Mouse (Mus musculus) ES-E14 (cell line): ENCODE data around the gene Aldh1a3. TPM values are rescaled to one million over a fixed set of nuclear protein-coding genes. Genes with fewer than 3 reads are reported as not detected.

Experiments used
- DNase-seq: peaks from one replicate; pipeline ENCODE4 v3.0.0-alpha.2; 2013; ENCODE audit warnings: low read depth, low spot score
- H3K27ac ChIP-seq: 2 replicates; pipeline ENCODE4 v1.5.1; 2012; ENCODE audit warnings: low read depth, mild to moderate bottlenecking, low read length, moderate library complexity, mixed read lengths; ENCODE audit not compliant: poor library complexity, insufficient read depth, severe bottlenecking
- H3K36me3 ChIP-seq: 2 replicates; pipeline ENCODE4 v1.6.1; 2012; ENCODE audit warnings: mild to moderate bottlenecking, low read length, moderate library complexity, mixed read lengths; ENCODE audit not compliant: control insufficient read depth, poor library complexity, insufficient read depth, severe bottlenecking
- H3K4me1 ChIP-seq, 2 experiments: fragments of 150-350 bp in 1 of 2; sonication (generic) in 1 of 2; 2 replicates each; pipeline ENCODE4 v1.6.1; 2012; ENCODE audit warnings: low read length in 2 of 2, mild to moderate bottlenecking in 1 of 2, mixed read lengths in 1 of 2; ENCODE audit not compliant: control insufficient read depth in 2 of 2, insufficient read depth in 2 of 2, poor library complexity in 1 of 2
- H3K4me3 ChIP-seq, 2 experiments: fragments of 150-350 bp in 1 of 2; sonication (generic) in 1 of 2; 2 replicates each; pipeline ENCODE4 v1.5.1; 2012; ENCODE audit warnings: low read length in 2 of 2, low read depth in 1 of 2, mild to moderate bottlenecking in 1 of 2, mixed read lengths in 1 of 2; ENCODE audit not compliant: insufficient read depth in 1 of 2, poor library complexity in 1 of 2, severe bottlenecking in 1 of 2
- H3K9ac ChIP-seq: 2 replicates; pipeline ENCODE4 v1.6.1; 2012; ENCODE audit warnings: low read depth, mild to moderate bottlenecking, low read length, mixed read lengths; ENCODE audit not compliant: poor library complexity, insufficient read depth, severe bottlenecking
- H3K9me3 ChIP-seq: fragments of 150-350 bp; sonication (generic); 2 replicates; pipeline ENCODE4 v1.6.1; 2012; ENCODE audit warnings: low read depth, mild to moderate bottlenecking, low read length; ENCODE audit not compliant: control insufficient read depth, insufficient read depth
- CHD2 ChIP-seq: IDR thresholded peaks from 2 replicates; pipeline ENCODE4 v1.6.1; 2014; ENCODE audit warnings: mild to moderate bottlenecking, low read depth, low read length, inconsistent platforms
- HCFC1 ChIP-seq: IDR thresholded peaks from 2 replicates; pipeline ENCODE4 v1.6.1; 2012; ENCODE audit warnings: low read length, inconsistent platforms, borderline replicate concordance; ENCODE audit not compliant: insufficient read depth
- MAFK ChIP-seq: IDR thresholded peaks from 2 replicates; pipeline ENCODE4 v1.6.1; 2014; ENCODE audit warnings: mild to moderate bottlenecking, low read depth, low read length, inconsistent platforms; ENCODE audit not compliant: insufficient read depth
- ZC3H11A ChIP-seq: IDR thresholded peaks from 2 replicates; pipeline ENCODE4 v1.6.1; 2012; ENCODE audit warnings: low read depth, mild to moderate bottlenecking, inconsistent platforms, low read length, borderline replicate concordance
- ZNF384 ChIP-seq: IDR thresholded peaks from 2 replicates; pipeline ENCODE4 v1.6.1; 2012; ENCODE audit warnings: low read depth, low read length, inconsistent platforms
- in situ Hi-C, 2 experiments: fragments of 600-800 bp; cut with MboI; formaldehyde crosslinking; loops; one replicate each; pipeline ENCODE4 v1.15.1; 2025; ENCODE audit warnings: low sequenced_read_pairs in 2 of 2, inconsistent platforms in 1 of 2; ENCODE audit not compliant: unreplicated experiment in 2 of 2
- total RNA-seq: library from RNA; depleted of rRNA; stranded (reverse); fragments of 300-350 nt; gene quantifications from 2 replicates; pipeline ENCODE4 v1.2.3, GENCODE M21; 2012

Aldh1a3 gene
- total RNA-seq, 1 experiment, result 12.4 TPM

DNA sequence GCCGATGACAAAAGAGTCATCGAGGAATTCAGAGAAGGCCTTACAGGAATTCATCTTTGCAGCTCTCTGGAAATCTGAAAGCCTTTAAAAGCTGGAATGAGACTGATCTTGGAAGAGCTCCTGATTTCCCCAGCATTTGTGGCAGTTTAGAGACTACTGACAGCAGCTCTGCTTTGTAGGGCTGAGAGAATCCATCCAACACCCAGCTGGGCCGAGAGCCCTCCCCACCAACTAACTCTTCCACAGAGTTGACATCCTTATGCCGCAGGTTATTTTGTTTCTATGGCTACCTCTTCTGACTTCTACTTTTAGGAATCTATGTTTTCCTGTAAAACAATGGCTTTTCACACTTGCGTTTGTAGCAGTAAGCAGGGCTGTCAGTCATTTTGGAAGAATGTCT, 37.9 kb upstream of the Aldh1a3 start:
- no peaks in the 10 kb centered on the region for H3K36me3 ChIP-seq
- H3K9ac ChIP-seq, result no peak overlapping the region
- no peak for DNase-seq
- H3K4me1 ChIP-seq, result no peaks in the 10 kb centered on the region
- in situ Hi-C loops, result no loop called here
- no peaks in the 10 kb centered on the region for H3K9me3 ChIP-seq
- TF ChIP-seq CHD2 (no peak), HCFC1 (no peak), ZNF384 (no peak)
- no peak overlapping the region for H3K27ac ChIP-seq
- H3K4me3 ChIP-seq, result no peak overlapping the region

DNA sequence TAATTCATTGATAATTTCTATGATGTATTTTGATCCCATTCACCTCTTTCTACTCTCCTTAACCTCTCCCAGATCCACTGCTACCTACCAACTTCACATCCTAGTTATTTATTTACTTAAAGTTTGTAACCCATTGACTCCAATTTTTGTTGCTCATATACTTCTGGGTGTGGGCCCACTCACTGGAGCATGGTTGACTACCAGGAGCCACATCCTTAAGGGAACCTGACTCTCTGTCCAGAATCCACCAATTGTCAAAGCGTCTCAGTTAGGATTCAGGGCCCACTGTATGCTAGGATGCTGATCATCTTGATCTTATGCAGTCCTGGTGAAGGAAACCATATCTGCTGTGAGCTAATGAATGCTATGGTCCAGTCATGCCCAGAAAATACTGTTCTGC, 35.8 kb upstream of the Aldh1a3 start:
- no peaks in the 10 kb centered on the region for H3K9me3 ChIP-seq
- DNase-seq, result no peak
- H3K27ac ChIP-seq, result no peak overlapping the region
- in situ Hi-C loops, result no loop called here
- no peak overlapping the region for H3K9ac ChIP-seq
- H3K4me3 ChIP-seq, result no peak overlapping the region
- no peak for TF ChIP-seq ZC3H11A
- no peak for TF ChIP-seq ZNF384
- TF ChIP-seq HCFC1, result no peak
- TF ChIP-seq CHD2, result no peak
- H3K4me1 ChIP-seq, result no peaks in the 10 kb centered on the region
- H3K36me3 ChIP-seq, result no peaks in the 10 kb centered on the region

DNA sequence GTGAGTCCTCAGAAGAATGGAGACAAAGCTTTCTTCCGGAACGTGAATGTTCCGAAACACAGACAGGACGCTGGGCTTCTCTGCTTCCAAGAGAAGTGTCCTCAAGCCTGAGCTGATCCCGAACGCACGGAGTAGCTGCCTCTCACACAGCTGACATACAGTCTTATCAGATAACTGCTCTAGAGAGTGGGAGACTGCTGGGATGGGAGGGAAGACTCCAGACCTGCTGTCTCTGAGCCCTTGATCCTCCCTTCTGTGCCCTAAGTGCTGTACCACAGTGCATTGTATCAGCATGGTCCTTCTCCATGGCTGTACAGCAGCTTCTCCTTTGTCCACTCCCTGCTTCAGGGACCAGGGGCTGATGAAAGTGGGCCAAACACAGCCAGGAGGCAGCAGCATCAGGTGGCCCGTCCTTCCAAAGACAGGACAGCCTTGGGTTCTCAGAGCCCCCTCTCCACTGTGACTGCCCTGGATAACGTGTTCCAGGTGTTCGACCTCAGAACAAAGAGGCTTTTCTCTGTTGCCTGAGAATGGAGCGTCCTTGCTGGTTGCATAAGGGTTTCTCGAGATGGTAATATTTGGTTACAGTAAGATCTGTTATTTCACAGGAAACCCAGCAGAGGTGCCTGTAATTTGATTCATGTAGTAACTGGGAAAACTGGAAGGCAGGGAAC, 24.4 kb upstream of the Aldh1a3 start:
- H3K4me3 ChIP-seq, result no peak overlapping the region
- peaks cover 0 to 13% of the 10 kb centered on the region in 2 experiments; a peak in 2 of 4 replicates for H3K4me1 ChIP-seq
- no peak for DNase-seq
- no peak for TF ChIP-seq CHD2
- TF ChIP-seq HCFC1, result no peak
- TF ChIP-seq MAFK, result no peak
- TF ChIP-seq ZC3H11A, result no peak
- TF ChIP-seq ZNF384, result no peak
- no peak overlapping the region for H3K9ac ChIP-seq
- in situ Hi-C loops, result no loop called here
- H3K27ac ChIP-seq, result no peak overlapping the region
- H3K9me3 ChIP-seq, result no peaks in the 10 kb centered on the region
- H3K36me3 ChIP-seq, result no peaks in the 10 kb centered on the region

DNA sequence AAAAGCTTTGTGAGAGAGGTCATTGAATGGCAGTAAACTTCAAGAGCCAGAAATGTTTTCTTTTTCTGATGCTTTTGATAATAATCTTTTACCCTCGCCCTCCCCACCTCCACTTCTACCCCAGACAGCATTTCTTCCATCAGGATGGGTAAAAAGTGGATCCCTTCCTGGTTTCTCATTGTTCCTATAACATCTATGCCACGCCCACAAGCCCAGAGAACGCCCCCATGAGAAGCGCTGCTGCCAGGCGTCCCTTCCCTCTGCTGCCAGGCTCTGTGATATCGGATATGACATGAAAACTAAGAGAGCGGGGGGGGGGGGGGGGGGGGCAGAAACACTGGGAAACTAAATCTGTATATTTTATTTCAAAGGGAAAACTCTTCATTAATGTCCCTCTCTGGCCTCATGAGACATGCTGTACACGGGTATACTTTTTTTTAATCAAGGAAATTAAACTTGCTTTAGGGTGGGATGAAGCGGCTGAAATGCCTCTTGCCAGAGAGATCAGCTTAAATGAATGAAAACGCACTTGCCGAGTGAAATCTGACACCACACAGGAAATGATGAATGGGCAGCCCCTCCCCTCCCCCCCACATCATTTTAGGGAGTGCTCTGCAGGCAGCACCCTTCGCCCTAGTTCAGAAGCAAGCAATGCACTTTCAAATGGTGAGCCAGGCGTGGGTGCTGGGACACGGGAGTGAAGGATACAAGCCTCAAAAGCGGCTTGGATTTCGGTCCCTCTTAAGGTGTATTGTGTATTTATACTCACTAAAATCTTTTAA, 22.8 kb upstream of the Aldh1a3 start:
- H3K36me3 ChIP-seq, result no peaks in the 10 kb centered on the region
- no peak overlapping the region for H3K27ac ChIP-seq
- DNase-seq, result no peak
- peak overlapping the region in 1 of 2 experiments; percentile 28; a peak in 2 of 4 replicates for H3K4me3 ChIP-seq
- in situ Hi-C loops, result no loop called here
- H3K9ac ChIP-seq, result no peak overlapping the region
- peaks cover 0 to 18% of the 10 kb centered on the region in 2 experiments; a peak in 2 of 4 replicates for H3K4me1 ChIP-seq
- no peak for TF ChIP-seq HCFC1
- TF ChIP-seq MAFK, result no peak
- TF ChIP-seq ZC3H11A, result no peak
- TF ChIP-seq ZNF384, result no peak
- no peak for TF ChIP-seq CHD2
- H3K9me3 ChIP-seq, result no peaks in the 10 kb centered on the region
